8 mouse cellular contexts compared by ENCODE assay signal in genomic region chr2:109918592-109919262, GRCm38 (mm10). TPM values are rescaled to one million over a fixed set of nuclear protein-coding genes. Genes with fewer than 3 reads are reported as not detected.
DNase-seq lines count a peak whose midpoint lies in the region; ATAC-seq and TF ChIP-seq lines count a peak whose summit lies in the region.

No protein-coding gene starts in this region.

- TF ChIP-seq RAD21 in MEL (IDR thresholded peaks at IDR 0.05; ENCODE audit: low read depth, low read length) = no peak

- peaks cover 12 to 20% of the 10 kb centered on the region in 2 experiments; a peak in 3 of 4 replicates for H3K4me1 ChIP-seq in MEL (ENCODE audit: control insufficient read depth in 1 of 2, insufficient read depth in 2 of 2, low read length in 2 of 2)
- H3K4me1 ChIP-seq in embryonic facial prominence, embryonic 15.5 days = peaks cover 41% of the 10 kb centered on the region
- peaks cover 11% of the 10 kb centered on the region for H3K4me1 ChIP-seq in intestine, embryonic 15.5 days (replicated peaks)
- H3K4me1 ChIP-seq in liver, embryonic 16.5 days (ENCODE audit: control insufficient read depth, low read depth, low read length) = peaks cover 20% of the 10 kb centered on the region

- H3K79me2 ChIP-seq in MEL (ENCODE audit: control insufficient read depth, insufficient read depth, low read length, poor library complexity) = peaks cover 6% of the 10 kb centered on the region

- no peaks in the 10 kb centered on the region for H3K9me3 ChIP-seq in MEL (replicated peaks; ENCODE audit: insufficient read depth, low read length)
- H3K9me3 ChIP-seq in embryonic facial prominence, embryonic 15.5 days (replicated peaks) = no peaks in the 10 kb centered on the region
- no peaks in the 10 kb centered on the region for H3K9me3 ChIP-seq in intestine, embryonic 15.5 days
- no peaks in the 10 kb centered on the region for H3K9me3 ChIP-seq in liver, embryonic 16.5 days (replicated peaks; ENCODE audit: control insufficient read depth, low read length)

- H3K4me2 ChIP-seq in embryonic facial prominence, embryonic 15.5 days (replicated peaks) = peak overlapping the region; percentile 75
- H3K4me2 ChIP-seq in intestine, embryonic 15.5 days (replicated peaks) = peak overlapping the region; percentile 72
- H3K4me2 ChIP-seq in liver, embryonic 16.5 days (ENCODE audit: low read depth, low read length) = peak overlapping the region; percentile 93

- H3K9ac ChIP-seq in MEL (ENCODE audit: control insufficient read depth, low read depth, low read length, poor library complexity, severe bottlenecking) = peak overlapping the region; percentile 87
- H3K9ac ChIP-seq in embryonic facial prominence, embryonic 15.5 days = peak overlapping the region; percentile 95
- H3K9ac ChIP-seq in intestine, embryonic 15.5 days = peak overlapping the region; percentile 98
- H3K9ac ChIP-seq in liver, embryonic 16.5 days (ENCODE audit: low read depth, low read length) = peak overlapping the region; percentile 78

- peak; percentile 47 to 83 for DNase-seq in adrenal gland, adult (ENCODE audit: inconsistent age in 2 of 2, low spot score in 1 of 2)
- no peak for DNase-seq in adrenal gland, postnatal 4 days (ENCODE audit: low spot score in 2 of 2)
- peak; percentile 34 for DNase-seq in MEL (ENCODE audit: low read depth, low spot score)
- DNase-seq in left cerebral cortex, adult 11 months (ENCODE audit: low spot score) = no peak
- DNase-seq in layer of hippocampus, adult 11-12 months (ENCODE audit: low spot score) = no peak

- no peak for TF ChIP-seq EP300 in MEL (IDR thresholded peaks at IDR 0.05; ENCODE audit: low read depth in 1 of 2, low read length in 2 of 2)

- H3K4me3 ChIP-seq in MEL (ENCODE audit: control insufficient read depth in 1 of 2, insufficient read depth in 1 of 2, low read depth in 2 of 2, low read length in 2 of 2) = peak overlapping the region; percentile 83 to 84
- peak overlapping the region; percentile 85 for H3K4me3 ChIP-seq in embryonic facial prominence, embryonic 15.5 days (replicated peaks)
- peak overlapping the region; percentile 92 for H3K4me3 ChIP-seq in intestine, embryonic 15.5 days (replicated peaks)
- H3K4me3 ChIP-seq in liver, embryonic 16.5 days (ENCODE audit: low read depth, low read length) = peak overlapping the region; percentile 77

- H3K36me3 ChIP-seq in MEL (ENCODE audit: control insufficient read depth in 1 of 2, insufficient read depth in 2 of 2, low read length in 2 of 2) = peaks cover 0 to 17% of the 10 kb centered on the region in 2 experiments; a peak in 2 of 4 replicates
- no peaks in the 10 kb centered on the region for H3K36me3 ChIP-seq in embryonic facial prominence, embryonic 15.5 days
- no peaks in the 10 kb centered on the region for H3K36me3 ChIP-seq in intestine, embryonic 15.5 days
- no peaks in the 10 kb centered on the region for H3K36me3 ChIP-seq in liver, embryonic 16.5 days (ENCODE audit: control insufficient read depth, insufficient read depth)

- no peaks in the 10 kb centered on the region for H3K27me3 ChIP-seq in MEL (ENCODE audit: control insufficient read depth in 1 of 2, insufficient read depth in 2 of 2, low read length in 2 of 2)
- no peaks in the 10 kb centered on the region for H3K27me3 ChIP-seq in embryonic facial prominence, embryonic 15.5 days
- no peaks in the 10 kb centered on the region for H3K27me3 ChIP-seq in intestine, embryonic 15.5 days (replicated peaks)
- no peaks in the 10 kb centered on the region; the same call in 1 of the 2 replicates for H3K27me3 ChIP-seq in liver, embryonic 16.5 days (ENCODE audit: control insufficient read depth, insufficient read depth, low read depth, low read length)

- ATAC-seq in embryonic facial prominence, embryonic 15.5 days (ENCODE audit: insufficient number of reproducible peaks, low FRiP score, low TSS enrichment, low read depth) = no peak
- ATAC-seq in intestine, embryonic 15.5 days = no peak
- ATAC-seq in liver, embryonic 16.5 days (ENCODE audit: low read depth) = no peak

- H3K27ac ChIP-seq in MEL (ENCODE audit: control insufficient read depth, low read depth, low read length) = no peak overlapping the region
- H3K27ac ChIP-seq in embryonic facial prominence, embryonic 15.5 days (replicated peaks) = peak overlapping the region; percentile 98; the same call in 1 of the 2 replicates
- H3K27ac ChIP-seq in intestine, embryonic 15.5 days = peak overlapping the region; percentile 99
- no peak overlapping the region for H3K27ac ChIP-seq in liver, embryonic 16.5 days (ENCODE audit: low read length)

- 9% methylated on average over 22 of the region's 22 CpGs for WGBS in embryonic facial prominence, embryonic 15.5 days
- 6% methylated on average over 22 of the region's 22 CpGs for WGBS in intestine, embryonic 15.5 days
- 11% methylated on average over 22 of the region's 22 CpGs for WGBS in liver, embryonic 16.5 days (ENCODE audit: insufficient replicate concordance)

- TF ChIP-seq CTCF in MEL (IDR thresholded peaks at IDR 0.05 in 2 of 3, conservative IDR thresholded peaks at IDR 0.05 in 1 of 3; ENCODE audit: control insufficient read depth in 1 of 3, insufficient read depth in 1 of 3, low read depth in 2 of 3, low read length in 3 of 3, poor library complexity in 1 of 3, severe bottlenecking in 1 of 3) = no peak

- TF ChIP-seq POLR2A in MEL (IDR thresholded peaks at IDR 0.05; ENCODE audit: control insufficient read depth in 1 of 2, insufficient read depth in 1 of 2, low read depth in 1 of 2, low read length in 2 of 2, poor library complexity in 1 of 2) = no peak

TF ChIP-seq in MEL, 35 proteins besides CTCF, POLR2A, EP300 and RAD21:
- TF ChIP-seq USF1 (IDR thresholded peaks at IDR 0.05; ENCODE audit: low read depth, low read length) = peak; percentile 61; the same call in 1 of the 2 replicates
- TF ChIP-seq POLR2AphosphoS2 (IDR thresholded peaks at IDR 0.05; ENCODE audit: low read length) = no peak

RNA-seq across cellular contexts. Expression of gene Lgr4, which starts 1.3 kb away (rescaled TPM):
- 100 to 1,000 TPM; 108 to 133 TPM for total RNA-seq in adrenal gland, postnatal 4 days (2021)
- total RNA-seq in MEL (2012; rRNA removed) = 4.3 TPM in 2 replicates
- polyA plus RNA-seq in MEL (2012; ENCODE audit: insufficient read depth in 1 of 2, insufficient read length in 2 of 2, low read depth in 1 of 2, low replicate concordance in 2 of 2, missing spikeins in 1 of 2) = 1 to 10 TPM in 1 of 2 experiments, not detected in 1; 4.5 TPM
- polyA plus RNA-seq in embryonic facial prominence, embryonic 15.5 days (2015; fragmentation: Nextera tagmentation; extraction: Ambion mirVana) = 20.7 and 23.3 TPM in 2 replicates
- polyA plus RNA-seq in intestine, embryonic 15.5 days (2015; fragmentation: Nextera tagmentation; extraction: Ambion mirVana) = 27.6 and 29.4 TPM in 2 replicates
- 2.9 and 3.5 TPM in 2 replicates for polyA plus RNA-seq in liver, embryonic 16.5 days (2015; fragmentation: Nextera tagmentation; extraction: Ambion mirVana)

RNA-seq across cellular contexts. Expression of gene Lin7c, which starts 28.1 kb away (rescaled TPM):
- total RNA-seq in adrenal gland, postnatal 4 days (2021) = 10 to 100 TPM; 91.0 to 94.8 TPM
- 35.2 and 45.0 TPM in 2 replicates for total RNA-seq in MEL (2012; rRNA removed)
- polyA plus RNA-seq in MEL (2012; ENCODE audit: insufficient read depth in 1 of 2, insufficient read length in 2 of 2, low read depth in 1 of 2, low replicate concordance in 2 of 2, missing spikeins in 1 of 2) = 10 to 100 TPM in 1 of 2 experiments, not detected in 1; 46.8 TPM
- polyA plus RNA-seq in embryonic facial prominence, embryonic 15.5 days (2015; fragmentation: Nextera tagmentation; extraction: Ambion mirVana) = 57.4 and 64.4 TPM in 2 replicates
- 64.3 and 72.0 TPM in 2 replicates for polyA plus RNA-seq in intestine, embryonic 15.5 days (2015; fragmentation: Nextera tagmentation; extraction: Ambion mirVana)
- 18.0 and 20.7 TPM in 2 replicates for polyA plus RNA-seq in liver, embryonic 16.5 days (2015; fragmentation: Nextera tagmentation; extraction: Ambion mirVana)

Comparison
In these comparisons a context has a peak if more than half of its experiments do, and no peak if none do; other contexts are left out.
1. DNase-seq: peak in adrenal gland, adult (2 of 2) and MEL (single experiment); none in adrenal gland, postnatal 4 days (0 of 2), left cerebral cortex, adult 11 months (single experiment) and layer of hippocampus, adult 11-12 months (single experiment).
2. H3K27ac ChIP-seq: peak in embryonic facial prominence, embryonic 15.5 days (single experiment) and intestine, embryonic 15.5 days (single experiment); none in MEL (single experiment) and liver, embryonic 16.5 days (single experiment).
3. Peak in every context shown above with its lines, with median percentiles within 50 percentile points of each other: H3K4me3 ChIP-seq, H3K9ac ChIP-seq and H3K4me2 ChIP-seq.